Mouse (Mus musculus) limb, embryonic 15.5 days (tissue): ENCODE data around the gene Ubn2. TPM values are rescaled to one million over a fixed set of nuclear protein-coding genes. Genes with fewer than 3 reads are reported as not detected.

Source experiments
- ATAC-seq: fragments of 200-750 bp; cut with Nextera tagmentation; 2 replicates; pipeline ENCODE4 v1.8.0; 2017; ENCODE audit warnings: low read depth, moderate TSS enrichment; ENCODE audit not compliant: insufficient number of reproducible peaks, low FRiP score, low TSS enrichment
- H3K27ac ChIP-seq: fragments of 300-500 bp; sonication (generic); 2 replicates; pipeline ENCODE4 v1.5.1; 2015; ENCODE audit warnings: moderate library complexity, mild to moderate bottlenecking, inconsistent platforms
- H3K27me3 ChIP-seq: fragments of 300-500 bp; sonication (generic); 2 replicates; pipeline ENCODE4 v1.6.1; 2015; ENCODE audit warnings: inconsistent platforms
- H3K36me3 ChIP-seq: fragments of 300-500 bp; sonication (generic); 2 replicates; pipeline ENCODE4 v1.6.1; 2015; ENCODE audit warnings: inconsistent platforms
- H3K4me1 ChIP-seq: fragments of 300-500 bp; sonication (generic); 2 replicates; pipeline ENCODE4 v1.6.1; 2015; ENCODE audit warnings: inconsistent platforms
- H3K4me2 ChIP-seq: fragments of 300-500 bp; sonication (generic); 2 replicates; pipeline ENCODE4 v1.6.1; 2015; ENCODE audit warnings: mild to moderate bottlenecking, inconsistent platforms
- H3K4me3 ChIP-seq: fragments of 300-500 bp; sonication (generic); 2 replicates; pipeline ENCODE4 v1.5.1; 2015; ENCODE audit warnings: mild to moderate bottlenecking, inconsistent platforms
- H3K9ac ChIP-seq: fragments of 300-500 bp; sonication (generic); 2 replicates; pipeline ENCODE4 v1.6.1; 2015; ENCODE audit warnings: inconsistent platforms
- H3K9me3 ChIP-seq: fragments of 300-500 bp; sonication (generic); 2 replicates; pipeline ENCODE4 v1.6.1; 2016; ENCODE audit warnings: inconsistent platforms
- WGBS: fragments of 180-500 bp; shearing (Covaris S2); methylation state at CpG from one replicate; pipeline ENCODE4 v1.1.7; 2015; 5-methylcytosine and 5-hydroxymethylcytosine counted together
- polyA plus RNA-seq: library from polyadenylated mRNA; unstranded; fragments of >200 nt; fragmentation: Nextera tagmentation; extraction: Ambion mirVana; gene quantifications from 2 replicates; pipeline ENCODE4 v1.2.1, GENCODE M21; 2015

The Ubn2 gene
- polyA plus RNA-seq, 1 experiment from 2014 or later, result 15.5 TPM

- Histone ChIP-seq H3K27ac (no peak overlapping the region), H3K4me1 (no peaks in the 10 kb centered on the region), H3K9me3 (no peaks in the 10 kb centered on the region), H3K4me2 (no peak overlapping the region), H3K36me3 (peaks cover 50% of the 10 kb centered on the region), H3K9ac (no peak overlapping the region), H3K4me3 (no peak overlapping the region), H3K27me3 (no peaks in the 10 kb centered on the region)
- ATAC-seq, result no peak
- WGBS, result 82% methylated on average over 3 of the region's 3 CpGs
Observed at GRCm38 (mm10) chr6:38492550-38492949, 58.8 kb downstream of the Ubn2 start.

- 29% methylated on average over 4 of the region's 4 CpGs for WGBS
- H3K4me3 ChIP-seq, result no peak overlapping the region
- peaks cover 57% of the 10 kb centered on the region for H3K36me3 ChIP-seq
Observed at GRCm38 (mm10) chr6:38495641-38496040, 61.9 kb downstream of the Ubn2 start.

GRCm38 (mm10) chr6:38512096-38512495, 78.3 kb downstream of the Ubn2 start:
- no peak overlapping the region for H3K27ac ChIP-seq
- no peak overlapping the region for H3K4me2 ChIP-seq
- H3K36me3 ChIP-seq, result no peaks in the 10 kb centered on the region
- ATAC-seq, result no peak
- H3K4me1 ChIP-seq, result no peaks in the 10 kb centered on the region
- whole genome bisulfite sequencing, result 78% methylated on average over 1 of the region's 1 CpGs
- no peaks in the 10 kb centered on the region for H3K27me3 ChIP-seq
- H3K4me3 ChIP-seq, result no peak overlapping the region
- H3K9me3 ChIP-seq, result no peaks in the 10 kb centered on the region
- no peak overlapping the region for H3K9ac ChIP-seq

More at GRCm38 (mm10) chr6:38495641-38496040, 61.9 kb downstream of the Ubn2 start:
- no peaks in the 10 kb centered on the region for H3K27me3 ChIP-seq
- H3K4me2 ChIP-seq, result no peak overlapping the region
- no peaks in the 10 kb centered on the region for H3K9me3 ChIP-seq
- H3K27ac ChIP-seq, result no peak overlapping the region
- ATAC-seq, result no peak
- no peak overlapping the region for H3K9ac ChIP-seq
- H3K4me1 ChIP-seq, result no peaks in the 10 kb centered on the region

GRCm38 (mm10) chr6:38512830-38513229, 79.1 kb downstream of the Ubn2 start:
- Histone ChIP-seq H3K4me2 (no peak overlapping the region), H3K9me3 (no peaks in the 10 kb centered on the region), H3K36me3 (no peaks in the 10 kb centered on the region), H3K27ac (no peak overlapping the region), H3K27me3 (no peaks in the 10 kb centered on the region), H3K4me3 (no peak overlapping the region), H3K4me1 (no peaks in the 10 kb centered on the region), H3K9ac (no peak overlapping the region)
- no peak for ATAC-seq

- no peaks in the 10 kb centered on the region for H3K4me1 ChIP-seq
- ATAC-seq, result no peak
- no peak overlapping the region for H3K4me3 ChIP-seq
- 82% methylated on average over 4 of the region's 4 CpGs for WGBS
- H3K4me2 ChIP-seq, result no peak overlapping the region
- no peaks in the 10 kb centered on the region for H3K9me3 ChIP-seq
- H3K27ac ChIP-seq, result no peak overlapping the region
- no peaks in the 10 kb centered on the region for H3K36me3 ChIP-seq
- H3K27me3 ChIP-seq, result no peaks in the 10 kb centered on the region
- no peak overlapping the region for H3K9ac ChIP-seq
Observed at GRCm38 (mm10) chr6:38515201-38515600, 81.5 kb downstream of the Ubn2 start.

- Histone ChIP-seq H3K4me1 (peaks cover 3% of the 10 kb centered on the region; the same call in 1 of the 2 replicates), H3K4me2 (0 out of 2 replicates have a peak overlapping the region, but pooled peaks have one; percentile 12), H3K36me3 (0 out of 2 replicates have a peak, but pooled peaks cover 5% of the 10 kb centered on the region), H3K27me3 (no peaks in the 10 kb centered on the region), H3K9ac (no peak overlapping the region), H3K9me3 (no peaks in the 10 kb centered on the region), H3K27ac (no peak overlapping the region), H3K4me3 (no peak overlapping the region)
- WGBS, result 26% methylated on average over 8 of the region's 8 CpGs
- ATAC-seq, result no peak
Observed at GRCm38 (mm10) chr6:38523851-38524250, 90.1 kb downstream of the Ubn2 start.

- no peak for ATAC-seq
- 42% methylated on average over 5 of the region's 5 CpGs for WGBS
- no peak overlapping the region for H3K27ac ChIP-seq
Observed at GRCm38 (mm10) chr6:38531211-38531820, 97.6 kb downstream of the Ubn2 start.

GRCm38 (mm10) chr6:38532500-38533420, 99.0 kb downstream of the Ubn2 start:
- Histone ChIP-seq H3K27me3 (no peaks in the 10 kb centered on the region), H3K36me3 (no peaks in the 10 kb centered on the region), H3K27ac (peak overlapping the region; percentile 97), H3K9ac (peak overlapping the region; percentile 55; the same call in 1 of the 2 replicates), H3K9me3 (no peaks in the 10 kb centered on the region), H3K4me2 (peak overlapping the region; percentile 61), H3K4me1 (peaks cover 6% of the 10 kb centered on the region; the same call in 1 of the 2 replicates), H3K4me3 (peak overlapping the region; percentile 92)
- peak; percentile 21 for ATAC-seq
- WGBS, result 5% methylated on average over 25 of the region's 25 CpGs

More at GRCm38 (mm10) chr6:38531211-38531820, 97.6 kb downstream of the Ubn2 start:
- peaks cover 6% of the 10 kb centered on the region; the same call in 1 of the 2 replicates for H3K4me1 ChIP-seq
- H3K4me3 ChIP-seq, result no peak overlapping the region
- no peaks in the 10 kb centered on the region for H3K27me3 ChIP-seq
- H3K36me3 ChIP-seq, result no peaks in the 10 kb centered on the region
- H3K4me2 ChIP-seq, result no peak overlapping the region
- no peaks in the 10 kb centered on the region for H3K9me3 ChIP-seq
- H3K9ac ChIP-seq, result no peak overlapping the region

GRCm38 (mm10) chr6:38533428-38534405, 100.0 kb downstream of the Ubn2 start, which contains the start of gene Fmc1:
Gene Fmc1, plus strand, starts transcription at chr6:38533502.
- Histone ChIP-seq H3K4me2 (peak within 1 kb of the TSS; percentile 61), H3K27me3 (no peaks in the 10 kb centered on the region), H3K36me3 (no peaks in the 10 kb centered on the region), H3K4me1 (peaks cover 6% of the 10 kb centered on the region; the same call in 1 of the 2 replicates), H3K4me3 (peak within 1 kb of the TSS; percentile 92), H3K27ac (peak within 1 kb of the TSS; percentile 97), H3K9me3 (no peaks in the 10 kb centered on the region), H3K9ac (peak within 1 kb of the TSS; percentile 87)
- WGBS, result 5% methylated on average over 41 of the region's 41 CpGs
- peak; percentile 92 for ATAC-seq

GRCm38 (mm10) chr6:38534640-38535365, 101.1 kb downstream of the Ubn2 start:
- Histone ChIP-seq H3K9me3 (no peaks in the 10 kb centered on the region), H3K36me3 (peaks cover 3% of the 10 kb centered on the region; the same call in 1 of the 2 replicates), H3K4me3 (peak overlapping the region; percentile 92), H3K27ac (peak overlapping the region; percentile 97), H3K9ac (peak overlapping the region; percentile 87), H3K4me1 (peaks cover 6% of the 10 kb centered on the region; the same call in 1 of the 2 replicates), H3K27me3 (no peaks in the 10 kb centered on the region), H3K4me2 (peak overlapping the region; percentile 53)
- under 1% methylated on average over 50 of the region's 53 CpGs for WGBS
- peak; percentile 57 for ATAC-seq
